Mouse (Mus musculus) kidney, adult 11 months (tissue): Measurements from ENCODE around the gene Cchcr1.
"Not testable (repeated sequence)": the region's sequence is repeated elsewhere in the genome, so short reads cannot be mapped to it uniquely, and the experiment has no call there.

Experiments
- DNase-seq: peaks from one replicate; pipeline ENCODE4 v3.0.0; 2022

Cchcr1 gene

DNA sequence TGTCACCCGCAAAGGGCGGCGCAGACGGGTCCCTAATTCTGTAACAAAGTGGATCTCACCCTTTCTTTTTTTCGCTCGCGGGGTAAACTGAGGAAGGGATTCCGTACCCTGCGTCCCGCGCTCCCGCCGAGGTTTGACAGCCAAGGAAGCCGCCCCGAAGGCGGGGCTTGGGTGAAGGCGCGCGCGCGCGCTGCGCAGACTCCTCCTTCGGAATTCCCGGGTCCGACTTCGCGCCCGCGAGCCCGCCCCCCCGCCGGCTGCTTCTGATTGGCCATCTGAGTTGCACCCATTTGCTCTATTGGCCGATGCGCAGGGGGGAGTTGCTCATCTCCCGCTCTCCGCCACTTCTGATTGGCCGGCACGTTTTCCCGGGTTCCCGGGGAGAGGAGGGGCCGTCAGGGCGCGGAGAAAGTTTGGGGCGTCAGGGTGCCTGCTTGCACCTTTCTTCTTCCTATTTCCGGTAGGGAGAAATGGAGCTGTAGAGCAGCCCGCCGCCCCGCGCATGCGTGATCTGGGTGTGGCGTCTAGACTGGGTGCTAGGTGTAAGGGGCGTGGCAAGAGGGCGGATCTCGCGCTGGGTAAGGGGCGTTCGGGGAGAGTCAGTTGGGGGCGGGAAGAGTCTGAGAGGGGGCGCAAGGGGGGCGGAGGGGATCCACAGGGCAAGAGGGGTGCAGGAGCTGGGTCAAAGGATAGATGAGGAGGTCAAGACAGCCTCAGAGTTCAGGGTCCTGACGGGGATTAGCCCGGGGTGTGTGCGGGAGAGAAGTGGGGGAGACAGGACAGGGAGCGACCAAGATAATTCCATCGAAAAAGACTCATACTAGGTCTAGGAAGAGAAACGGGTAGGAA lies at the start of gene Cchcr1, which contains the start of gene Tcf19:
Gene Cchcr1 (plus strand): TSS at position 449 of the 849 bp plus-strand sequence.
Gene Tcf19 (minus strand): TSS at position 173 of the 849 bp plus-strand sequence.
- DNase-seq = peak; percentile 99

DNA sequence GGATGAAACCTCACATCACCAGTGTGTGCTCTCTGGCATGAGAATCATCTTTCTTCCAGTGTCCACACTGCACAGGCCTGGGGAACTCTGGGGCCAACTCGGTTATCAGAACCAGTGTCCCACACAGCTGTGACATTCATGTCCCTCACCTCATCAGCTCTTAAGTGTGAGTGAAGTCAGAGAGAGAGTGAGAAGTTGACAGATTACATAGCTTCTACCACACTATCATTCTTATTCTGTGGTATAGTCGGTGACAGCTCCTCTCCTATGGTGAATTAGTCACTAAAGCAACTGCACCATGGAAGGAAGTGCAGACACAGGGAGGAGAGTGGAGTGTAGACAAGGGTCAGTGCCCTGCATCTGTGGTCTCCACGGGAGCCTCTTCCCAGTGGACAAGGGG lies 48.0 kb upstream of the Cchcr1 start:
- not testable (repeated sequence) for DNase-seq

DNA sequence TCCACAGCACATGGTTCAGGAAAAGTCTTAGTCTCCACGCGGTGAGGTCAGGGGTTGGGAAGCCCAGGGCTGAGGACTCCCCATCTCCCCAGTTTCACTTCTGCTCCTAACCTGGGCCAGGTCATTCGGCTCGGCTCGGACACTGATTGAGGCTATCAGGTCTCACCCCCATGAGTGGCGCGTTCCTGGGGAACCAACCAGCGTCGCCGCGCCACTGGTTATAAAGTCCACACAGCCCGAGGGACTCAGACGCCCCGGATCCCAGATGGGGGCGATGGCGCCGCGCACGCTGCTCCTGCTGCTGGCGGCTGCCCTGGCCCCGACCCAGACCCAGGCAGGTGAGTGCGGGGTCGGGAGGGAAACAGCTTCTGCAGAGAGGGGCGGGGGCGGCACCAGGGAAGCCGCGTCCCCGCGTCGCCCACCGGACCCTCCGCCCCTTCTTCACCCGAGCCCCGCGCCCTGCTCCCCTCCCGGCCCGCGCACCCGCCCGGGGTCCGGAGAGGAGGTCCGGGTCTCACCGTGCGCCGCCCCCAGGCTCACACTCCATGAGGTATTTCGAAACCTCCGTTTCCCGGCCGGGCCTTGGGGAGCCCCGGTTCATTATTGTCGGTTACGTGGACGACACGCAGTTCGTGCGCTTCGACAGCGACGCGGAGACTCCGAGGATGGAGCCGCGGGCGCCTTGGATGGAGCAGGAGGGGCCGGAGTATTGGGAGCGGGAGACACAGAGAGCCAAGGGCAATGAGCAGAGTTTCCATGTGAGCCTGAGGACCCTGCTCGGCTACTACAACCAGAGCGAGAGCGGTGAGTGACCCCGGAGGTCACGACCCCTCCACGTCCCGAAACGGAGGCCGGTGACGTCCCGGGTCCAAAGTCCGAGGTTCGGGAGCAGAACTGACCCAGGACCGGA lies 46.8 kb upstream of the Cchcr1 start, which contains the start of gene H2-Q10:
Gene H2-Q10 (plus strand): TSS at position 248 of the 910 bp plus-strand sequence.
- DNase-seq = peak; percentile 45

DNA sequence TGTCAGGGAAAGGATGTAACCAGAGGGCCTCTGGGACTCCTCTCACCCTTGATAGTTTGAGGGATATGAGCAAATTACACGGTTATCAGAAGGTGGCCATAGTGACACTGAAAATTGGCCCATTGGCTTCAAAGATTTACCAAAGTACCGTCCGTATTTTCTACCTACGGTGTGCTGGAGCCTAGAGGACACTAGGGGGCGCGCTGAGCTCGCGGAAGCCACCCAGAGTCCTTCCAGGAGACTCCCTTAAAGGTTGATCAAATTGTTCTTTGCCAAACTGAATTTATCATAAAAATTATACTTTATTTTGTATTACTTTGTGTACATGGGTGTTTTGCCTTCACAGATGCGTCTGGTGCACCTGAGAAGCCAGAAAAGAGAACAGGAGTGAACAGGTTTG lies 32.8 kb upstream of the Cchcr1 start:
- DNase-seq = peak; percentile 16

DNA sequence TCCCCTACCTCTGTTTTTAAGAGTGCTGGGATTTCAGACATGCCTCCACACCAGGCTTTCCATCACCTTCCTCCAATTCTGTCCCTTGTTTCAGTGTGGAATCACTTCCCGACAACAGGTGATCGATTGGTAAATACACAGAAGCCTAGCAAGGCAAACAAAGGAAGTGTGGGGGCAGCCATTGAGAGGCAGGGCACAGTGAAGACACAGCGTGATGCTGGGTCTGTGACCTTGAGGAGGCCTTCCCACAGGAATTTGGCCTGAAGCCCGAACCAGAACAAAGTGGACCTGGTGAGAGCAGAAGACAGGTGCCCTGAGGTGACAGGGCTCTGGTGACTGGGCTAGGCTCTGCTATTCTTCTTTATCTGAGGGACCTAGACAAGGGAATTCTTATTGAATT lies 31.2 kb upstream of the Cchcr1 start:
- DNase-seq = no peak

DNA sequence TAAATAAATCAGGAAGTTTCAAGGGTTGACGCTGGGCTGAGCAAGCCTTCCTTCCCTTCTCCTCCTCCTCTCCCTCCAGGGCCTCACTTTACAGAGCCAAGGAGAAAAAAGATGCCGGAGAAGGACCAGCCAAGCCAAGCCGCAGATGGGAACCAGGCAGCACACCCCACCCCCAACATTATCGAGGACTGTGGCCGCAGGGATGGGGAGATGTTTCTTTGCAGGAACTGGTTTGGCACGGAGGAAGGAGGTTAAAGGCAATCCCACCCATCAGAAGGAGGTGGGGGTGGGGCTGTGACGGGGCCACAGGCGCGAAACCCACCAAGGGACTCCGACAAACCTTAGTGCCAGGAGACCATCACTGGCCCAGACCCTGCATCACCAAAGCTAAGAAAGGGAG lies 30.2 kb upstream of the Cchcr1 start:
- DNase-seq = no peak

DNA sequence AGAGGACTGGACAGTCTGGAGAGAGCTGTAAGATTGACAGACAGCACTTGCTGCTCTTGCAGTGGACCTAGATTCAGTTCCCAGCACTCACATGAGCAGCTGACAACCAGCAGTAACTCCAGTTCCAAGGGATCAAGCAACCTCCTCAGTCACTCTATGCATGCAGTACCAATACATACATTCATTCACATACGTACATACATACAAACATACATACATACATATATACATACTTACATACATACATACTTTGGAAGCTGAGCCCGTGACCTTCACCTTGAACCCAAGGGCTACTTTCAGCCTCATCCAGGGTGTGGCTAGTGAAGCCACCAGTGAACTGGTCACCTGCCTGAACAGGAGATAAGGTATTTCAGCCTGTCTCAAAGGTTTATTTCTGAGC lies 28.9 kb upstream of the Cchcr1 start:
- DNase-seq = no peak

DNA sequence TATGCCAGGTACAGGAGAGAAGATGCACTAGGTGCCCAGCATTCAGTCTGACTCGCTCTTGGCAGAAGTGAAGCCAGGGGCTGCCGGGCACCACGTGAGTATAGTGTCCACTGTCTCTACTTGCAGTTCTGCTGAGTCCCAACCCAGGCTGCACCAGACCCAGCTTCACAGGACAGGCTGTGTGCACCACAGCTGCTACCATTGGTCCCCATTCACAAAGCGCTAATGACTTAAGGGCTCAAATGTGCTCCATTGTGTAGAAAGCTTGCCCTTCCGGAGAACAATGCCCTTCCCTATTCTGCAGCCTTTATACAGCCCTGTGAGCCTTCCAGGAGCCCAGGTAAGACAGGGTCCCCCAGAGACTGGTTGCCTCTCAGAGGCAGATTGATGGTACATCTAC lies 26.6 kb upstream of the Cchcr1 start:
- no peak for DNase-seq

DNA sequence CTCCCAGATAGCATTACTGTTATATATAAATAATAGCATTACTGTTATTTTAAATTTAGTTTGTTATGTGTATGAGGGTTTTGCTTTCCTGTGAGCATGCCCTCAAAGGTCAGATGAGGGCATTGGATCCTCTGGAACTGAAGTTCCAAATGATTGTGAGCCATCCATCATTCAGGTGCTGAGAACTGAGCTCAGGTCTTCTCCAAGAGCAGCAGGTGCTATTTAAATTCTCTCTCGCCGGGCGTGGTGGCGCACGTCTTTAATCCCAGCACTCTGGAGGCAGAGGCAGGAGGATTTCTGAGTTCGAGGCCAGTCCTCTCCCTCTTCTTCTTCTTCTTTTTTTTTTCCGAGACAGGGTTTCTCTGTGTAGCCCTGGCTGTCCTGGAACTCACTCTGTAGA lies 19.8 kb upstream of the Cchcr1 start:
- no peak for DNase-seq

DNA sequence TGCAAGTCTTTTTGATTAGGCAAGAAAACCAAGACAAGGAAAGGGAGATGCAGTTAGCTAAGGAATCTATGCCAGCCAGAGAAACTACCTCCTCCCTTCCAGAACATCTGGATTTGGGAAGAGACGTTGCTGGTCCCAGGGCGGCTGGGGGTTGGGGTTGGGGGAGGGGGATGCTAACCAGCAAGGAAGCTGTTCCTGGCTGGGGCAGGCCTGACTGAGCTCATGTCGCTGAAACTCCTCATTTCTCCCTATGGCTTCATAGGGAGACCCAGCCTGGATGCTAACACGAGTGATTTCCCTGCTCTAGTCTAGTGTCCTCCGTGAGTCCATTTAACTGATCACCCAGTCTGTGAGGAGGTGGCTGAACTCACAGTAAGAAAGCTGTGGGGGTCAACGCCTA lies 14.7 kb upstream of the Cchcr1 start:
- DNase-seq = no peak

DNA sequence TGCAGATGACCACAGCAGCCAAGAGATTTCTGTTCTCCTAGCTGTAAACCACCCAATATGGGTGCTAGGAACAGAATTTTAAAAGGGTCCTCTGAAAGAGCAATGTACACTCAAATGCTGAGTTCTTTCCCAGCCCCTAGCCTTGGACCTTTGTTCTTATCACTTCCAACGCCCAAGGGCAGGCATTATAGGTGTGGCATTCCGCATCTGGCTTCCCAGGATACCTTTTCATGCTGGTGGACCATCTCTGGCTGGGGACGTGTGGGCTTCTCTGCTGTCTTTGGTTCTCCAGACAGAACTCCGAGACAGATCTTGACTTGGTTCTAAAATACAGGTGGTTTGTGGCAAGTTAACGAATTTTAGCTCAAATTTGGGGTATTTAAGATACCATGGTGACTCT lies 14.1 kb upstream of the Cchcr1 start:
- no peak for DNase-seq

DNA sequence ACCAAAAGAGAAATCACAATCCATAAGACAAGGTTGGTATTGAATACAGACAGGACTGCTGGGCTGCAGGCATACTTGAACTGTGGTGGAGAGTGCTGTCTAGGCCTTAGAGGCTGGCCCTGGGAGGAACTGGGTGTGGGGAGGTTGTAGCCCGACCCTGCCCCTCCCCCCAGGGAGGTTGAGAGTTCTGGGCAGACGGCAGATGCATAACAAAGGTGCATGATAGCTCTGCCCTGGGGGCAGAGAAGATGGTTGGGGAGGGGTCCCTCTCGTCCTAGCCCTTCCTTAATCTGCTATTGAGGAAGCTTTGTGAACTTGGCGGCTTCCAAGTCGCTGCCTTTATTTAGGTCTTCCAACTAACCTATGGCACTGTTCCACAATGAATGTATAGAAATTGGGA lies 13.1 kb upstream of the Cchcr1 start:
- DNase-seq = no peak

DNA sequence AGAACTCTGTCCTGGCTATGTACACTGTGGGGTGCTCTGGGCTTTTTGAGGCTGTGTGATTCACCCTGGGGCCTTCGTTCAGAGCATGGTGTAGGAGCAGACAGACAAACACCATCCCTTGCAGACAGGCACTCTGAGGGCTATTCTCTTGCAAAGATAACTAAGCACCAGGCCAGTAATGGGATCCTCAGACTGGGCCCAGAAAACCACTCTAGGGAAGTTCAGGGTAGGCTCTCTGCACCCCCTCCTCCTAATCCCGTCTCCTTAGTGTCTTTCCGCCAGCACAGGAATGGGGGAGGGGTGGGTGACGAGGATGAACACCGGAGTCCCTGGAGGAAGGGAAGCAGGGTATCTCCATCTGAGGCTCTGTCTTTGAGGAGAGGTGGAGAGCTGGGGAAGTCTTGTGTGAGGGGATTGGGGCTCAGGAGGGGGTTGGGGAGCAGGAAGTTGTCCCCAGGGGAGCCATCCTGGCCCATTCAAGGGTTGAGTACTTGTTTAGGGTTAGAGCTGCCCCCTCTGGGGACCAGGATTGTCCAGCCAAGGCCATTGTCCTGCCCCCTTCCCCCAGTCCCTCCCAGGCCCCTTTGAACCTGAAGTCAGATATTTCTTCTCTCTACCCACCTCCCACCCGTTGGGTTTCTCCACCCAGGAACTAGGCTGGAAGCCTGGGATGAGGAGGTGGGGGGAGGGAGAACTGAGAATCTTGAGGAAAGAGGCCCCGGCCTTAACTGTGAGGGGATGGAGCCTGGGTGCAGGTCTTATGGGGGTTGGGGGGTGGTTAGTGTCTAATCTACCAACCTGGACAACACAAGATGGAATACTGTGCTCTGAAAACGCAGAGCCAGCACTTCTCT lies 12.0 kb upstream of the Cchcr1 start:
- no peak for DNase-seq

DNA sequence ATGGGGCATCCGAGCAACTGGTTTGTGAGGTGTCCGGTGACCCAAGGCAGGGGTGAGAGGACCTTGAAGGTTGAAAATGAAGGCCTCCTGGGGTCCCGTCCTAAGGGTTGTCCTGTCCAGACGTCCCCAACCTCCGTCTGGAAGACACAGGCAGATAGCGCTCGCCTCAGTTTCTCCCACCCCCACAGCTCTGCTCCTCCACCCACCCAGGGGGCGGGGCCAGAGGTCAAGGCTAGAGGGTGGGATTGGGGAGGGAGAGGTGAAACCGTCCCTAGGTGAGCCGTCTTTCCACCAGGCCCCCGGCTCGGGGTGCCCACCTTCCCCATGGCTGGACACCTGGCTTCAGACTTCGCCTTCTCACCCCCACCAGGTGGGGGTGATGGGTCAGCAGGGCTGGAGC lies 11.1 kb upstream of the Cchcr1 start, which contains the start of gene Pou5f1:
Gene Pou5f1 (plus strand): TSS at position 243 of the 400 bp plus-strand sequence.
- no peak for DNase-seq

DNA sequence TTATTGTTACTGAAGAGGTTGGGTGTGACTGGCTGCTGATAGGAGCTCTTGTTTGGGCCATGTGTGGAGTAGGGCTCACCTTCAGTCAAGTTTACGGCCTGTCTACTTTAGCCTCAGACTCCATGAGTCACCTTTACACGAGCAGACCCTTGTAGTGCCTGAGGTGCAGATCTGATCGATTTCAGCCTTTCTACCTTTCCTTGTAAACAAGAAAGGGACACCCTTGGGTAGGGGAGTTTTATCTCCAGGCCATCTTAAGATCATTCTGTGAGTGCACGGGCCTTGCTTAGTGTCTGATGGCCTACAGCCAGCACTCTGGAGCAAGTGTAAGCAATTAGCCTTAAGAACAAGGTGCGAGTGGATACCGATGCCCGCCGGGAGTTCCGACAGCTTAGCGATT lies 10.0 kb upstream of the Cchcr1 start:
- no peak for DNase-seq

DNA sequence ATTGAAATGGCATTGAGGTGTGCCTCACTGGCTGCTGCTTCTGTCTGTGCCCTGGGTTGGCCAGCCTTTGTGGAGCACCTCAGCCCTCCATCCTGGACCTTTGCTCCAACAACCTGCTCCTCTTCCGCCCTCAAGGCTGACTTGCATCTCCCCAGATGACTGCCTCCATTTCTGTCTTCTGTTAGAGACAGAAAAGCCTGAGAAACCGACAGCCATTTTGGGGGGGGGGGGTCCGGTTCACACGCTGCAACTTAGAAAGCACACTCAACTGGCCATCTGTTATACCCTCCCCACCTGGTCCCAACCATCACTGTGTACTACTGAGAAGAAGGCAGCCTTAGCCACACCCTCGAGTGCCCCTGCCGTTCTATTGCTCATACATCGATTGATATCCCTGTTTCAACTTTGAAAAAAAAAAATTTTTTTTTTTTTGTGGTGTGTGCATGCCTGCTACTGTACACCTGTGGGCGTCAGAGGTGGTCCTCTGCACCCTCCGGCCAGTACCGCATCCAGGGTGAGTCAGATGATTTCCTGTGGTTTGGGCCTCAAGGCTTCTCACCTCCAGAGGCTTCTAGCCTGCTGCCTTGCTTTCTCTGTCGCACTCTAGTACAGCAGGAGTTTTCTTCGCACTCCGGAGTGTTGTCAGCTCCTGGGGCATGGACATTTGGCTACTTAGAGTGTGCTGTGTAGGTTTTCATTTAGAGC lies 9.2 kb upstream of the Cchcr1 start:
- DNase-seq = no peak

DNA sequence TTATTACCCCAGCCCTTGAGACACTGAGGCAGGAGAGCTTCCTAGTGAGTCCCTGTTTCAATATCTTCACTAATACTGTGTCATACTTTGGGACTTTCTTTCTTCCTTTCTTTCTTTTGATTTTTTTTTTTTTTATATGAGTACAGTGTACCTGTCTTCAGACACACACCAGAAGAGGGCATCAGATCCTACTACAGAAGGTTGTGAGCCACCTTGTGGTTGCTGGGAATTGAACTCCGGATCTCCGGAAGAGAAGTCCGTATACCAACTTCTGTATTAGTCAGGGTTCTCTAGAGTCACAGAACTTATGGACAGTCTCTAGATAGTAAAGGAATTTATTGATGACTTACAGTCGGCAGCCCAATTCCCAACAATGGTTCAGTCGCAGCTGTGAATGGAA lies 8.6 kb upstream of the Cchcr1 start:
- not testable (repeated sequence) for DNase-seq

DNA sequence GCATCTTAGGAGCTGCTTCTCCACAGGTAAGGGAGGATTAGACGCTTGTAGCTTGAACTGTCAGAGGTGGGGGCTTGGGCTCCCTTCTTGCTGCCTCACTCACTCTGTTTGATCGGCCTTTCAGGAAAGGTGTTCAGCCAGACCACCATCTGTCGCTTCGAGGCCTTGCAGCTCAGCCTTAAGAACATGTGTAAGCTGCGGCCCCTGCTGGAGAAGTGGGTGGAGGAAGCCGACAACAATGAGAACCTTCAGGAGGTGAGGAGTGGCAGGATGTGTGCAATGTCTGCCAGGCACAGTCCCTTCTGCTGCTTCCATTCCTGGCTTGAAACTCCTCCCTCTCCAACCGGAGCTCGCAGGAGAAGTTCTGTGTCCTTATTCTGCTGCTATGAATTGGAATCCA lies 7.6 kb upstream of the Cchcr1 start:
- no peak for DNase-seq

DNA sequence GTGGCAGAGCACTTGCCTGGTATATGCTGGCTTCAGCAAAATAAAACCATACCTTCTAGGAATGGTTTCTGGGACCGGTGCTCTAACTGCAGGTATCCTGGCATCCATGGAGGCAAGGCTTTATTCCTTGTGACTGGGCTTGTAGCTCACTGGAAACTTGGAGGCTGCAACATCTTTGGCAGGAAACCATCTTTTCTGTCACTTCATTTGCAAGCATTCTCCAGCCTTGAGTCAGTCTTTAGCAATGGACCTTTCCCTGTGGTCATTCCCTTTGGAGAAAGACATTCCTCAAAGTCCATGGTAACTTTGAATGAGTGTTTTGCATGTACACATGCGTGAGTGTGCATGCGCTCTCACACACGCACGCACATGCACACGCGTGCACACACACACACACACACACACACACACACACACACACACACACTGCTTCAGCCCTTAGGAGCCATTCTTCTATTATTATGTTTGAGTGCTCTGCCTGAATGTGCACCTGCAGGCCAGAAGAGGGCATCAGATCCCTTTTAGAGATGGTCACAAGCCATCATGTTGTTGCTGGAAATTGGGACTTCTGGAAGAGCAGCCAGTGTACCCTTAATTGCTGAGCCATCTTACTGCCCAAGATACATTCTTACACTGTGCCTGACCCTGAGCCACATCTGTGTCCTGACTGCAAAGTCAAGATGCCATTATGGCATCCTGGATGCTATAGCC lies 3.8 kb upstream of the Cchcr1 start:
- no peak for DNase-seq

DNA sequence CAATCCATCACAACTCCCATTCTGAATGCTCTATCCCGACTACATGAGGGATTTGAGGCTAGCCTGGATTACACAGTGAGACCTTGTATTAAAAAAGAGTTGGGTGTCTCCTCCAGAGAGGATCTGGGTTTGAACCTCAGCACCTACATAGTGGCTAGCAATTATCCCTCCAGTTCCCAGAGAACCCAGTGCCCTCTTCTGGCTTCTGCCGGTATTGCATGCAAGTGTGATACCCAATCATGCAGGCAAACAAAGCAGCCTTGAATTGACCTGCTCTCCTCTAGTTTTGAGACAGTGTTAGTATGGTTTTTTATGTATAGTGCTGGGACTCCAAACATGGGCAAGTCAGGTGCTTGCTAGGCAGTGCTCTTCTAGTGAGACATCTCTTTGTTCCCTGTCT lies 3.0 kb upstream of the Cchcr1 start:
- peak; percentile 46 for DNase-seq

DNA sequence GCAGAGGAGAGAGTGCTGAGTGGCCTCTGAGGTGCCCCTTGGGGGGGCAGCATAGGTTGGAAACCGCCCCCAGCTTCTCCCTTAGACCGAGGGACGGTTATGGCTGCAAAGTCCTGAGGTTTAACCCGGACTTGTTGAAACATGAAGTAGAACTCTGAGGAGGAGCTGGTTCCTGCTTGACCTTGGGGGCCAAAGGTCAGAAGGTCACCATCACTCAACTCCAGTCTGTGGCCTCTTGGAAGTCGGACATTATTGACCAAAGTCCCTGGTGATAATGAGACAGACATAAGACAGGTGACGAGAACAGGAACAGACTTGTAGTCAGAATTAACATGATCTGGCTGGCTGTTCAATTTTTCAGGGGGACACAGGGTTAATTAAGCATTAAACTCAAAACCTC lies 2.1 kb upstream of the Cchcr1 start:
- DNase-seq = no peak
